Mouse (Mus musculus): ENCODE results near the gene Zc2hc1b. TPM values are rescaled to one million over a fixed set of nuclear protein-coding genes. Genes with fewer than 3 reads are reported as not detected.

Gene Zc2hc1b
- polyA plus RNA-seq (2015; fragmentation: Nextera tagmentation; extraction: Ambion mirVana) = not detected in 2 replicates

GRCm38 (mm10) chr10:13177973-13178624 is at the start of gene Zc2hc1b:
Gene Zc2hc1b, minus strand, starts transcription at chr10:13178023.

GRCm38 (mm10) chr10:13192731-13193351 is 15.0 kb upstream of the Zc2hc1b start, which contains the start of gene Ltv1:
Gene Ltv1, minus strand, starts transcription at chr10:13193168.

Other genes starting within 250 kb of the Zc2hc1b start
- gene Stx11, start 213.7 kb downstream of the Zc2hc1b start, polyA plus RNA-seq (2015; fragmentation: Nextera tagmentation; extraction: Ambion mirVana) = 18.2 and 23.2 TPM in 2 replicates
- 29.1 and 30.9 TPM in 2 replicates for gene Sf3b5, start 172.7 kb downstream of the Zc2hc1b start, polyA plus RNA-seq (2015; fragmentation: Nextera tagmentation; extraction: Ambion mirVana)
- 80.9 and 124 TPM in 2 replicates for gene Plagl1, start 117.5 kb downstream of the Zc2hc1b start, polyA plus RNA-seq (2015; fragmentation: Nextera tagmentation; extraction: Ambion mirVana)
- gene Ltv1, start 15.1 kb upstream of the Zc2hc1b start, polyA plus RNA-seq (2015; fragmentation: Nextera tagmentation; extraction: Ambion mirVana) = 44.6 and 55.5 TPM in 2 replicates

All from urinary bladder, postnatal 0 days (tissue).